Mouse (Mus musculus): ENCODE results near the gene Ccser1.
A peak's percentile ranks its signal among the peaks of the same experiment; 100 is the strongest.

Gene Ccser1

GRCm38 (mm10) chr6:61179949-61180755 lies at the start of gene Ccser1:
Ccser1 (plus strand) TSS chr6:61180324.
- peak; percentile 27 for DNase-seq (ENCODE audit: low read depth)

- DNase-seq (ENCODE audit: low read depth) = no peak
These were observed 43.7 kb upstream of the Ccser1 start for GRCm38 (mm10) chr6:61136436-61136835.

GRCm38 (mm10) chr6:61143031-61143430 lies 37.1 kb upstream of the Ccser1 start:
- DNase-seq (ENCODE audit: low read depth) = no peak

- DNase-seq (ENCODE audit: low read depth) = no peak
These were observed 27.2 kb upstream of the Ccser1 start for GRCm38 (mm10) chr6:61152924-61153323.

- DNase-seq (ENCODE audit: low read depth) = no peak
These were observed 25.5 kb upstream of the Ccser1 start for GRCm38 (mm10) chr6:61154654-61155053.

GRCm38 (mm10) chr6:61155059-61155629 lies 25.0 kb upstream of the Ccser1 start:
- no peak for DNase-seq (ENCODE audit: low read depth)

GRCm38 (mm10) chr6:61155718-61156117 lies 24.4 kb upstream of the Ccser1 start:
- no peak for DNase-seq (ENCODE audit: low read depth)

GRCm38 (mm10) chr6:61162117-61162516 lies 18.0 kb upstream of the Ccser1 start:
- no peak for DNase-seq (ENCODE audit: low read depth)

GRCm38 (mm10) chr6:61166891-61167290 lies 13.2 kb upstream of the Ccser1 start:
- DNase-seq (ENCODE audit: low read depth) = no peak

GRCm38 (mm10) chr6:61176126-61176525 lies 4.0 kb upstream of the Ccser1 start:
- DNase-seq (ENCODE audit: low read depth) = no peak

GRCm38 (mm10) chr6:61177476-61177875 lies 2.6 kb upstream of the Ccser1 start:
- no peak for DNase-seq (ENCODE audit: low read depth)

- DNase-seq (ENCODE audit: low read depth) = no peak
These were observed 529 bp upstream of the Ccser1 start for GRCm38 (mm10) chr6:61179641-61179948.

- peak; percentile 8 for DNase-seq (ENCODE audit: low read depth)
These were observed 650 bp downstream of the Ccser1 start for GRCm38 (mm10) chr6:61180756-61181191.

- no peak for DNase-seq (ENCODE audit: low read depth)
These were observed 8.9 kb downstream of the Ccser1 start for GRCm38 (mm10) chr6:61189029-61189428.

- DNase-seq (ENCODE audit: low read depth) = no peak
These were observed 11.7 kb downstream of the Ccser1 start for GRCm38 (mm10) chr6:61191597-61192386.

- no peak for DNase-seq (ENCODE audit: low read depth)
These were observed 23.2 kb downstream of the Ccser1 start for GRCm38 (mm10) chr6:61203344-61203743.

GRCm38 (mm10) chr6:61206042-61206441 lies 25.9 kb downstream of the Ccser1 start:
- no peak for DNase-seq (ENCODE audit: low read depth)

GRCm38 (mm10) chr6:61206619-61207018 lies 26.5 kb downstream of the Ccser1 start:
- DNase-seq (ENCODE audit: low read depth) = no peak

GRCm38 (mm10) chr6:61210061-61210737 lies 30.1 kb downstream of the Ccser1 start:
- DNase-seq (ENCODE audit: low read depth) = no peak

- DNase-seq (ENCODE audit: low read depth) = no peak
These were observed 35.6 kb downstream of the Ccser1 start for GRCm38 (mm10) chr6:61215705-61216104.

GRCm38 (mm10) chr6:61216514-61216913 lies 36.4 kb downstream of the Ccser1 start:
- DNase-seq (ENCODE audit: low read depth) = no peak

GRCm38 (mm10) chr6:61217717-61218116 lies 37.6 kb downstream of the Ccser1 start:
- no peak for DNase-seq (ENCODE audit: low read depth)

All from naive thymus-derived CD4-positive, alpha-beta T cell, adult 2 months (primary cell).